Mouse (Mus musculus) cortical plate, adult 2 months (tissue): ENCODE data around the gene Gm13212. TPM values are rescaled to one million over a fixed set of nuclear protein-coding genes. Genes with fewer than 3 reads are reported as not detected.
"Not testable (repeated sequence)": the region's sequence is repeated elsewhere in the genome, so short reads cannot be mapped to it uniquely, and the experiment has no call there.

Experiments
- H3K27ac ChIP-seq: fragments of 200-500 bp; 2 replicates; pipeline ENCODE4 v1.5.1; 2012; ENCODE audit warnings: low read length, control low read depth, inconsistent platforms; ENCODE audit not compliant: insufficient read depth
- H3K4me1 ChIP-seq: fragments of 200-500 bp; 2 replicates; pipeline ENCODE4 v1.6.1; 2011; ENCODE audit warnings: low read length; ENCODE audit not compliant: control insufficient read depth, insufficient read depth
- H3K4me3 ChIP-seq: fragments of 200-500 bp; 2 replicates; pipeline ENCODE4 v1.5.1; 2011; ENCODE audit warnings: mild to moderate bottlenecking, low read length, control low read depth; ENCODE audit not compliant: insufficient read depth
- CTCF ChIP-seq: fragments of 200-500 bp; IDR thresholded peaks from 2 replicates; pipeline ENCODE4 v1.5.1; 2011; ENCODE audit warnings: mild to moderate bottlenecking, control low read depth, low read length; ENCODE audit not compliant: insufficient read depth; ENCODE audit errors: extremely low read depth
- POLR2A ChIP-seq: fragments of 200-500 bp; IDR thresholded peaks from 2 replicates; pipeline ENCODE4 v1.6.1; 2011; ENCODE audit warnings: mild to moderate bottlenecking, low read length, control low read depth; ENCODE audit not compliant: insufficient read depth; ENCODE audit errors: extremely low read depth
- polyA plus RNA-seq: library from polyadenylated mRNA; depleted of rRNA; stranded (reverse); fragments of >200 nt; gene quantifications from 2 replicates; pipeline ENCODE4 v1.2.3, GENCODE M21; 2012; rRNA removed

Gene Gm13212
- 0.08 and 0.17 TPM in 2 replicates for polyA plus RNA-seq

- not testable (repeated sequence) for H3K4me1 ChIP-seq, H3K27ac ChIP-seq, H3K4me3 ChIP-seq
These were observed at the start of gene Gm13212 for GRCm38 (mm10) chr4:145585078-145585477. Gene Gm13212 (plus strand): TSS chr4:145585166.

- not testable (repeated sequence) for H3K4me3 ChIP-seq
These were observed 41.1 kb upstream of the Gm13212 start for GRCm38 (mm10) chr4:145543861-145544260.

GRCm38 (mm10) chr4:145545106-145545505, 39.9 kb upstream of the Gm13212 start:
- not testable (repeated sequence) for H3K4me3 ChIP-seq, H3K27ac ChIP-seq, H3K4me1 ChIP-seq

More at GRCm38 (mm10) chr4:145543861-145544260, 41.1 kb upstream of the Gm13212 start:
- not testable (repeated sequence) for H3K27ac ChIP-seq, H3K4me1 ChIP-seq

DNA sequence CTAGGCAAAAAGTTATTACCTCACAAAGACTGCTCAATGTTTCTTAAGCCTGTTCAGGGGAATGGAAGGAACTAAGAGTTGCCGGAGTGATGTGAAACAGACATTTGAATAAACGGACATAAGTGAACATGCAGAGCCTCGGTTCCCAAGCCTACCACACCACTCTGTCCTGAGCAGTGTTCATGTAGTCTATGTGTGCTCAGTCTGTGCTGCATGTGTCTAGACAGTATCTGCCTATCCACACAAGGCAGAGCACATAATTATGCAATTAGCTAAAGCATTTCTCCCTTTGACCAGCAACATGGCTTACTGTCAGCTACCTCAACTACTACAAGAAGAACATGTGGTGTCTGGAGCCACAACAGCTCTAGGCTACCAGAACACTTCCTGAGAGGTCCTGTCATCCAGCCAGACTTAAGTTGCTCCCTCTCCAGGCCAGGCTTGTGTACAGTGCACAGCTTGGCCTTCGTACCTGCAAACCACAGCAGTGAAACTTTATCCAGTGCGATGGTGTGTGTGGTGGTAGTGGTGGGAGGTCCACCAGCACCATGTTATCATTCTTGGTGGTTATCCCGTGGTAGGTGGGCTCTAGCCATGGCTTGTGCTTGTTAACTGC, 39.1 kb upstream of the Gm13212 start:
- H3K4me3 ChIP-seq, H3K27ac ChIP-seq, H3K4me1 ChIP-seq: not testable (repeated sequence)

DNA sequence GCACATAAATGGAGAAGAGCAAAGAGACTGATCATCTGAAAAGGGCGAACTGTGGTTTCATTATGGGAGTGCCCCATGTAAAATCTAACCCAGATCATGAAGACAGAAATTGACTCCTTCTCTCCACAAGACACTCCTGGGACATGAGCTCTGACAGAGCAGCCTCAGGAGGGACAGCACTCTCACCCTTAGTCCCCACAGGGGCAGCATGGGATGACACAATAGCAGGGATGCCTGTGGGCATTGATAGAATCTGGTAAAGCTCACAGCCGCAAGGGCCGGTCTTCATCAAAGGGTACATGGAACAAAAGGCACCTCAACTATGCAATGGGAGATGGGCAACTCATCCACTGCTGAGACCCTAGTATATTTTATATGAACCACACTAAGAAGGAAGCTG, 38.5 kb upstream of the Gm13212 start:
- H3K27ac ChIP-seq, H3K4me3 ChIP-seq, H3K4me1 ChIP-seq: not testable (repeated sequence)

DNA sequence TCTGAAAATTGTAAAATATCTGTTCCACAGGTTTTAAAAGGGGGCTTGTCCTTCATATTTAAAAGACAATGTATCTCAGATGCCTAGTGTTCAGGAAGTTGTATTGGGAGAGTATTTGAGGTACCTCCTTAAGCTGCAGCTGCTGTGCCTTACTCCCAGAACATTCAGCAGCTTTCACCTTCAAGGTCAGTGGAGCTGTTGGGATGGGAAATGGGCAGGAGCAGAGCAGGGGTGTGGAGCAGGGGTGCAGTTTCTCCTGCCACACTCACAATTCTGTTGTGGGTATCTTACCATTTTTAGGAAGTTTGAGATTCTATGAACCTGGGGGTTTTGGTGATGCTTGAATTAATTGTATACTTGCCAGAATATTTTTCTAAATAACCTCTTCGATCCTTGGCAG, 28.3 kb upstream of the Gm13212 start:
- no peak overlapping the region for H3K27ac ChIP-seq
- no peaks in the 10 kb centered on the region for H3K4me1 ChIP-seq
- no peak overlapping the region for H3K4me3 ChIP-seq
- TF ChIP-seq CTCF = no peak
- TF ChIP-seq POLR2A = no peak

- H3K4me3 ChIP-seq = no peak overlapping the region
- H3K27ac ChIP-seq = no peak overlapping the region
- H3K4me1 ChIP-seq = no peaks in the 10 kb centered on the region
- TF ChIP-seq CTCF = no peak
- TF ChIP-seq POLR2A = no peak
These were observed 25.4 kb upstream of the Gm13212 start for GRCm38 (mm10) chr4:145559505-145560099.

- TF ChIP-seq POLR2A = no peak
- no peak for TF ChIP-seq CTCF
- H3K4me1 ChIP-seq = no peaks in the 10 kb centered on the region
- H3K4me3 ChIP-seq = no peak overlapping the region
- H3K27ac ChIP-seq = no peak overlapping the region
These were observed 20.7 kb upstream of the Gm13212 start for GRCm38 (mm10) chr4:145564111-145564821.

GRCm38 (mm10) chr4:145570461-145570860, 14.5 kb upstream of the Gm13212 start:
- not testable (repeated sequence) for H3K4me1 ChIP-seq, H3K4me3 ChIP-seq, H3K27ac ChIP-seq

DNA sequence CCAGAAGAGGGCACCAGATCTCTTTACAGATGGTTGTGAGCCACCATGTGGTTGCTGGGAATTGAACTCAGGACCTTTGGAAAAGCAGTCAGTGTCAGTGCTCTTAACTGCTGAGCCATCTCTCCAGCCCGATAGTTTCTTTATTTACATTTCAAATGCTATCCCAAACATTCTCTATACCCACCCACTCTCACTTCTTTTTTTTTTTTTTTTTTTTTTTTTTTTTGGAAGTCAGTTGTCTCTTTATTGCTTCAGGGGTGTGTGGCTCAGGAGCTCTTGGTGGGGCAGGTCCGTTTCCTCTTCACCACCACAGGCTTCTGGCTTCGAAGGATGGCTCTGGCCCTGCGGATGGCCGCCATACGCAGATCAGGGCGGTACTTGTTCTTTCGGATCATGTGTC, 8.3 kb upstream of the Gm13212 start:
- not testable (repeated sequence) for H3K4me1 ChIP-seq, H3K4me3 ChIP-seq, H3K27ac ChIP-seq

DNA sequence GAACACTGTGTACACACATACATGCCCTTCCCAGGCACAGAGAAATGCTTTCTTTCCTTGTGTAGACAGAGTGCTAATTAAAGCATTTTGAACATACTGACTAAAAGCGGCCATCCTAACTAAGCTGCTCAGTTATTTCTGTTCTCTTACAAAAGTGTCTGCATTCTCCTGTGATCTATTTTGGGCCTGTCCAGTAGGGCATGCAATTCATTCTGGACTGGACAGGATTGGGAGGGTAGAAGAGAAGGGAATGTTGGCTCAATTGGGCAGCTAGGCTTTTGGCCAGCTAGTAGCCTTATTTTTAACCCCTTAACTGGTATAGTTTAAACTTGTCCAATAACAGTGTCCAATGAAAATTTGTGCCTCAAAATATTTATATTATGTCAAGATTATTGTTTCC, 4.6 kb upstream of the Gm13212 start:
- not testable (repeated sequence) for H3K4me3 ChIP-seq, H3K4me1 ChIP-seq, H3K27ac ChIP-seq

DNA sequence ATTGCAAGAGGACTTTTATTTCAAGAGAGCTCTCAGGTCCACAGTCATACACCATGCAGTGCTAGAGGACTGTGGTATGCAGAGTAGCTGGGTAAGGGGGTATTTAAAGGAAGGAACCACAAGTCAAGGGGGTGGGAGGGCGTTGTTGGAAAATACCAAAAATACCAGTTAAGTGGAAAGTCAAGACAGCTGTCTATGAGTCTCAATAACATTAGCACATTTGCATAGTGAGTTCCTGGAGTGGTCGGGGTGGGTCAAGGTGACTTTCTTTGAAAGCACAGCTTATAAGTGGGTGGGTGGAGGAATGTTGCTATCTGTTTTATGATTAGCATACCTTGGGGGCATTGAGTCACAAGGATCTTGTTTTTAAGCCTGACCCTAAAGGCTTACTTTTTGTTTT, 1.1 kb downstream of the Gm13212 start:
- H3K27ac ChIP-seq, H3K4me3 ChIP-seq, H3K4me1 ChIP-seq: not testable (repeated sequence)

DNA sequence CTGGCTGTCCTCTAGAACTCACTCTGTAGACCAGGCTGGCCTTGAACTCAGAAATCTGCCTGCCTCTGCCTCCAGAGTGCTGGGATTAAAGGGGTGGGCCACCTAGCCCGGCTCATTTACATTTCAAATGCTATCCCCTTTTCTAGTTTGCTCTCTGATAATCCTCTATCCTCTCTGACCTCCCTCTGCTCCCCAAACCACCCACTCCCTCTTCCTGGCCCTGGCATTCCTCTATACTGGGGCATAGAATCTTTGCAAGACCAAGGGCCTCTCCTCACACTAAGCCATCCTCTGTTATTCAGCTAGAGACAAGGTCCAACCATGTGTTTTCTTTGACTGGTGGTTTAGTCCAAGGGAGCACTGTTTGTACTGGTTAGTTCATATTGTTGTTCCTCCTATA, 9.2 kb downstream of the Gm13212 start:
- not testable (repeated sequence) for H3K4me3 ChIP-seq, H3K4me1 ChIP-seq, H3K27ac ChIP-seq

DNA sequence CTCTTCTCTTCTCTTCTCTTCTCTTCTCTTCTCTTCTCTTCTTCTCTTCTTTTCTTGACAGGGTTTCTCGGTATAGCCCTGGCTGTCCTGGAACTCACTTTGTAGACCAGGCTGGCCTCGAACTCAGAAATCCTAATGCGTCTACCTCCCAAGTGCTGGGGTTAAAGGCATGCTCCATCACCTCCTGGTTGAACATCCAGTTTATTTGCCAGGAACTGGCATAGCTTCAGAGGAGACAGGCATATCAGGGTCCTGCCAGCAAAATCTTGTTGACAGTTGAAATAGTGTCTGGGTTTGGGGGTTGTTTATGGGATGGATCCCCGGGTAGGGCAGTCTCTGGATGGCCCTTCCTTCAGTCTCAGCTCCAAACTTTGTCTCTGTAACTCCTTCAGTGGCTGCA, 9.8 kb downstream of the Gm13212 start:
- H3K4me3 ChIP-seq, H3K4me1 ChIP-seq, H3K27ac ChIP-seq: not testable (repeated sequence)

DNA sequence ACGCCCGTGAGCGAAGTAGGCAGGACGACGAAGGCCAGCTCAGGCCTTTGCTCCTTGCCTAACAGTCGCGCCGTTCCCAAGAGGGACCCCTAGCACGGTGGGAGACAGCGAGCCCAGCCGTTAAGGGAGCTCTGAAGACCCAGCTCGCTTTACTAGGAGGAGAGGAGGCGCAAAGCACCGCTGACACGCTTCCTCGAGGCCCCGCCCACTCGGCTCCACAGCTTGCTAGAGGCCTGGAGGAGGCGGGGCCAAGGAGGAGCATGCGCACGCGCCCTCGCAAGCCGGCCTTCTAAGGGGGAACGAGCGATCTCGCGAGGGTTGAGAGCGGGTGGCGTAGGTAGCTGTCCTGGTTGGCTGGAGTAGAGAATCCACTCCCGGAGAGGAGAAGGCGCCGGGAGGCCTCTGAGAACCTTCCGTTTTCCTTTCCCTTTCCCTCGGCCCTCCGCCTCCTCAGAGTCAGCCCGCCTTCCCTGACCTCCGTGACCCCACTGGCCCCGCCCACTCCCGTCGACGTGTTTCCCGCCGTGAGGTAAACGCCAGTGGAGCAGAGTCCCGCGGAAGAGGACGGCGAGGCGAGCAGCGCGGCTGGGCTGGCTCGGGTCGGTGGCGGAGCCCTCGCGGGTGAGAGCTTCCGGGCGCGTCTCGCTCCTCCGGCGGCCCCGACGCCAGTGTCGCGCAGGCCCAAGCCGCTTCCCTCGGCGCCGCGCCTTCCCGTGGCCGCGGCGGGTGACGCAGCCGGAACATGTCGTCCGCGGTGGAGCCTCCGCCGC, 55.6 kb downstream of the Gm13212 start:
- H3K4me1 ChIP-seq, H3K27ac ChIP-seq, H3K4me3 ChIP-seq: not testable (repeated sequence)
